Mouse (Mus musculus) CH12.LX (cell line): ENCODE measurements around the gene Cd209e.

Experiments
- CTCF ChIP-seq, 2 experiments: IDR thresholded peaks in 1 of 2; conservative IDR thresholded peaks in 1 of 2; 2 replicates each; pipeline ENCODE4 v1.5.1; 2011 to 2012; ENCODE audit warnings: low read depth in 2 of 2, low read length in 2 of 2, improper control_type of control experiment in 1 of 2, inconsistent platforms in 1 of 2, mild to moderate bottlenecking in 1 of 2, moderate library complexity in 1 of 2
- ETS1 ChIP-seq: conservative IDR thresholded peaks from 2 replicates; pipeline ENCODE4 v1.6.1; 2012; ENCODE audit warnings: low read depth, mild to moderate bottlenecking, inconsistent platforms, low read length, improper control_type of control experiment, moderate library complexity
- HCFC1 ChIP-seq: IDR thresholded peaks from 2 replicates; pipeline ENCODE4 v1.6.1; 2012; ENCODE audit warnings: low read depth, mild to moderate bottlenecking, inconsistent platforms, low read length, improper control_type of control experiment
- MXI1 ChIP-seq: IDR thresholded peaks from 2 replicates; pipeline ENCODE4 v1.6.1; 2011; ENCODE audit warnings: mild to moderate bottlenecking, low read depth, low read length, improper control_type of control experiment

DNA sequence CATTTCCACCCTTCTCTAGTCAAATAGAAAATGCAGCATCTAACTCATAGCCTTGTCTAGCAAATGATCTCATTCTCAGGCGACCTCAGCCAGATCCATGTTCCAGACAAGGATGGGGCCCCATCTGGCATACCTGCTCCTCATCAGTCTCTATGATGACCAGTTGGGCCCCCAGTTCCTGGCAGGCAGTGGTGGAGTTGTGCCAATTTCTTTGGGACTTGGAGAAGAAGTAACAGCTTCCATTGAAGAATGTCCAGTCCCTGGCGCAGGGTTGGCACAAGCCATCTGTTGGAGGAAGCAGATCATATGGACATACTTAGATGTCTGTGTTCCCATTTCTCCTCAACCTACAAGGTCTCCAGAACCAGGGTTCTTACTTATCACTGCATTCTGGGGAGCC lies 22.0 kb upstream of the Cd209e start:
- TF ChIP-seq CTCF (conservative IDR thresholded peaks at IDR 0.05 in 1 of 2, IDR thresholded peaks at IDR 0.05 in 1 of 2; ENCODE audit: low read depth in 2 of 2, low read length in 2 of 2) (no peak), MXI1 (no peak), HCFC1 (no peak), ETS1 (no peak)
